Mouse (Mus musculus): ENCODE data around the gene Klhl40. TPM values are rescaled to one million over a fixed set of nuclear protein-coding genes. Genes with fewer than 3 reads are reported as not detected.

Klhl40 gene
- total RNA-seq, 2 experiments from 2014 or later, result 3.3 to 4.4 TPM

- no peak for DNase-seq (ENCODE audit: extremely low spot score in 1 of 2, low spot score in 1 of 2)
Measured at GRCm38 (mm10) chr9:121820765-121821164, 43.4 kb downstream of the Klhl40 start.

GRCm38 (mm10) chr9:121822585-121822991 lies 45.2 kb downstream of the Klhl40 start:
- peak in 1 of 2 experiments; percentile 51 for DNase-seq (ENCODE audit: extremely low spot score in 1 of 2, low spot score in 1 of 2)

- DNase-seq (ENCODE audit: extremely low spot score in 1 of 2, low spot score in 1 of 2), result no peak
Measured at GRCm38 (mm10) chr9:121823051-121823450, 45.6 kb downstream of the Klhl40 start.

DNA sequence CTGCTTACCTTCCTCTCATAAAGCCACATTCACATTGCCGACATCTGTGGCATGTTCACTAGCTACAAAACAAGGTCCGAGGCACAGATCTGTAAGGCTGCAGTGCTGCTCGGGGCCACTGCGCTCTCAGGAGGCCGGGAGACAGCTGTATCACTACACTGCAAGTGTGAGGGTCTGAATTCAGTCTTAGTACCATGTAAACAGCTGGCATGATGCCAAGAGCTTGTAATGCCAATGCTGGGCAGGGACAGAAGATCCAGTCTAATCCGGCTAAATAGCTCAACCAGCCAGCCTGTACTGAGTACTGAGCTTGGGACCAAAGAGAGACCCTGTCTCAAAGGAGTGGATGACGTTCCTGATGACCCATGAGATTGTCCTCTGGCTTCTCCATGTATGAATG lies 46.6 kb downstream of the Klhl40 start:
- DNase-seq (ENCODE audit: extremely low spot score in 1 of 2, low spot score in 1 of 2), result no peak

- DNase-seq (ENCODE audit: extremely low spot score in 1 of 2, low spot score in 1 of 2), result no peak
Measured at GRCm38 (mm10) chr9:121826356-121826755, 48.9 kb downstream of the Klhl40 start.

DNA sequence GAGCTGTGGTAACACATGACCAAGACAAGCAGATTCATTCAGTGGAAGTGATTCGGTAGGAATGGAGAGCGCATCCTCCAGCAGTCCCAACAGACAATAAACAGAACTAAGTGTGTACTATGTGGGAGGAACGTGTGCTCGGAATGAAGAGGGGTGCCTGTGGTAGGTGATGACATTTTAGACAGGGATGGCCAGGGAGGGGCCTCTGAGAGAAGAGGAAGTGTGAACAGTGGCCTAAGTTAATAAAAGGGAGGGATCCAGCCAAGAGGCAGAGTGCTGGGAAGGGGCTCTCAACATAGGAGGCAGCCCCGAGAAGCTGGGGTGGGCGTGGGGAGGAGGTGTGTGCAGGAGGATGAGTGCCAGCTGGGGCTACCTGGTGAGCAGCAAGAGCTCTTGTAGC lies 50.9 kb downstream of the Klhl40 start:
- no peak for DNase-seq (ENCODE audit: extremely low spot score in 1 of 2, low spot score in 1 of 2)

GRCm38 (mm10) chr9:121829270-121829992 lies 52.0 kb downstream of the Klhl40 start:
- DNase-seq (ENCODE audit: extremely low spot score in 1 of 2, low spot score in 1 of 2), result no peak

GRCm38 (mm10) chr9:121830243-121830955 lies 53.0 kb downstream of the Klhl40 start:
- DNase-seq (ENCODE audit: extremely low spot score in 1 of 2, low spot score in 1 of 2), result peak in 1 of 2 experiments; percentile 71

GRCm38 (mm10) chr9:121830956-121831293 lies 53.5 kb downstream of the Klhl40 start:
- DNase-seq (ENCODE audit: extremely low spot score in 1 of 2, low spot score in 1 of 2), result peak; percentile 82 to 96

Other genes starting within 250 kb of the Klhl40 start
- 1 to 10 TPM in 1 of 2 experiments, under 1 TPM in 1; 0.74 to 1.3 TPM for gene Lyzl4, start 135.5 kb upstream of the Klhl40 start, total RNA-seq (2021)
- gene Vipr1, start 134.9 kb upstream of the Klhl40 start, total RNA-seq (2021), result 10 to 100 TPM; 13.2 to 19.9 TPM
- 10 to 100 TPM; 26.3 to 32.7 TPM for gene Sec22c, start 72.1 kb upstream of the Klhl40 start, total RNA-seq (2021)
- 10 to 100 TPM; 80.2 to 90.3 TPM for gene Ss18l2, start 67.3 kb upstream of the Klhl40 start, total RNA-seq (2021)
- gene Nktr, start 58.4 kb upstream of the Klhl40 start, total RNA-seq (2021), result 100 to 1,000 TPM in 1 of 2 experiments, 10 to 100 TPM in 1; 71.9 to 123 TPM
- 100 to 1,000 TPM; 101 to 109 TPM for gene Zfp651, start 18.3 kb upstream of the Klhl40 start, total RNA-seq (2021)
- gene Hhatl, start 14.9 kb downstream of the Klhl40 start, total RNA-seq (2021), result 10 to 100 TPM; 15.1 to 15.5 TPM
- 1 to 10 TPM; 8.9 to 9.7 TPM for gene Ccdc13, start 61.9 kb downstream of the Klhl40 start, total RNA-seq (2021)
- gene Higd1a, start 80.8 kb downstream of the Klhl40 start, total RNA-seq (2021), result 10 to 100 TPM; 84.7 to 92.8 TPM
- 1 to 10 TPM; 2.4 to 2.5 TPM for gene Ackr2, start 120.7 kb downstream of the Klhl40 start, total RNA-seq (2021)
- gene Cyp8b1, start 138.7 kb downstream of the Klhl40 start, total RNA-seq (2021), result not detected
- gene Fam198a, start 173.4 kb downstream of the Klhl40 start, total RNA-seq (2021), result 1 to 10 TPM; 5.2 to 6.0 TPM
- gene Pomgnt2, start 219.5 kb downstream of the Klhl40 start, total RNA-seq (2021), result 10 to 100 TPM; 38.1 to 40.7 TPM

All from layer of hippocampus, postnatal 25 days (tissue).